Mouse (Mus musculus): Measurements from ENCODE around the gene Gm10490.
"Not testable (repeated sequence)": the region's sequence is repeated elsewhere in the genome, so short reads cannot be mapped to it uniquely, and the experiment has no call there.

The Gm10490 gene

DNA sequence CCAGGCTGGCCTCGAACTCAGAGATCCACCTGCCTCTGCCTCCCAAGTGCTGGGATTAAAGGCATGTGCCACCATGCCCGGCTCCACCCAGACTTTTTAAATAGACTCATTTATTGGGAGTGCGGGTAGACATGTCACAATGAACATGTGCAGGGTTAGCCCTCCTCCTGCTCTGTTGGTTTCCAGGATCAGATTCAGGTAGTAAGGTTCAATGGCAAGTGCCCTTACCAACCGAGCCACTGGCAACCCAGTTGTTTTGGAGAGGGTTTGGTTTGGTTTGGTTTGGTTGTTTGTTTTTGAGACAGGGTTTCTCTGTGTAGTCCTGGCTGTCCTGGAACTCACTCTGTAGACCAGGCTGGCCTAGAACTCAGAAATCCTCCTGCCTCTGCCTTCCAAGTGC is at the start of gene Gm10490:
Gm10490 (plus strand) TSS at position 301 of the 400 bp plus-strand sequence.
- DNase-seq (ENCODE audit: low spot score in 2 of 2) = not testable (repeated sequence)

DNA sequence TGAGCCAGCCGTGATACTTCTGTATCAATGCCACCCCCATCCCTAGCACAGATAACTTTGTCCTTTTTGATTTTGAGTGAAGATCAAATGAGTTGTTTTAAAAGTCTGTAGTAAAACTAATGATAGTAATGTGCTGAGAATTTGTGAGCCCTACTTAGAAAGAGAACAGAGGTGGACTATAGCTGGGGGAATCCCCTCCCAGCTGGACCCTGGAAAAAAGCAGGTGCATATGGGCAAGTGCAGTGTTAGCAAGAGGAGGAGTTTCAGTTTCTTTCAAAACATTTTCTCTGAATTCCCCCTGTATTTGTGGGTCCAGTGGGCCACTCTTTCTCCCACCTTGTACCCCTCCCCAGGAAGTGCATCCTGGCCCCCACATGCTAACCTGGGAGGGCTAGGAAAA is 46.2 kb upstream of the Gm10490 start:
- no peak for DNase-seq (ENCODE audit: low spot score in 2 of 2)

DNA sequence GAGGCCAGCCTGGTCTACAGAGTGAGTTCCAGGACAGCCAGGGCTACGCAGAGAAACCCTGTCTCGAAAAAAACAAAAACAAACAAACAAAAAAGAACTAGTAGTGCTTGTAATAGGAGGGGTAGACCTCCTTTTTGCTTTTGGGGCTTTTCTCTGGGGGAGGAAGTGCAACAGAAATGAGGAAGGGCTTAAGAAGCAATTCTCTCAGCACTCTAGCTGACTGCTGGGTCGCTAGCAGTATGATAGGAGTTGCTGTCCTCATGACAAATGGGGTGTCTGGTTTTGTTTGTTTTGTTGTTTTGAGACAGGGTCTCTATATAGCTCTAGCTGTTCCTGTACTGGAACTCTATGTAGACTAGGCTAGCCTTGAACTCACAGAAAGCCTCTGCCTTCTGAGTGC is 44.8 kb upstream of the Gm10490 start:
- DNase-seq (ENCODE audit: low spot score in 2 of 2) = no peak

DNA sequence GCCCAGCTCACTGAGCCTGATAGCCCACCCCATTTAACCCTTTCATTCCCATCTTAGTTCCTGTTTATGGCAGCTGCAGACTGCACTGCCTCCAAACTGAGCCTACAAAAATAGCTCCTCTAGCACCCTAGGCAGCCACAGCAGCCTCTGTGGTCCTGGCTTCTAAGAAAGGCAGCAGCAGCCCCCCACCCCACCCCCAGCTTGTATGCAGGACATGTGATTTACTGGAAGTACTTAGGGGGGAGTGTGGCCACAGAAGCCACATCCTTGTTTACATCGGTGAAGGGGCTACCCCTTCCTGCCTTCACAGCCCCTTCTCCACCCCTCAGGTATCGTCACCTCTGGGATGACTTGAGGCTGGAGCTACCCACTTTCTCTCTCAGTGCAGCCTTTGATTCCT is 44.0 kb upstream of the Gm10490 start:
- no peak for DNase-seq (ENCODE audit: low spot score in 2 of 2)

DNA sequence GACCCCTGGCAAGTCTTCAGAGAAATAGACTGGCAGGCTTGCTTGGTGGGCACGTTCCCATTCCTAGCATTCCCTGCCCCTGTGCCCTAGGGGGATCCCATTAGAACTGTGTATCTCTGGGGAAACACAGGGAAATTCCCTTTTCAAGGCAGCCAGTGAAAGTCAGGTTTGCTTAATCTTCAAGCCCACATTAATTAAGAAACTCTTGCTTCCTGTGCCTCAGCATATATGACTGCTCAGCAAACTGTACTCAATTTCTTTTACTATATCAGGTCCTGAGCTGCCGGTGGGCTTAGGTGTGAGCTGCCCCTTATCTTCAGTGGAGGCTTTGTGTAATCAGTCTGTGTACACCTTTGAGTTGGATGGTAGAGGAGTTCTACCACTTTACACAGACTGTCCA is 43.6 kb upstream of the Gm10490 start:
- no peak for DNase-seq (ENCODE audit: low spot score in 2 of 2)

DNA sequence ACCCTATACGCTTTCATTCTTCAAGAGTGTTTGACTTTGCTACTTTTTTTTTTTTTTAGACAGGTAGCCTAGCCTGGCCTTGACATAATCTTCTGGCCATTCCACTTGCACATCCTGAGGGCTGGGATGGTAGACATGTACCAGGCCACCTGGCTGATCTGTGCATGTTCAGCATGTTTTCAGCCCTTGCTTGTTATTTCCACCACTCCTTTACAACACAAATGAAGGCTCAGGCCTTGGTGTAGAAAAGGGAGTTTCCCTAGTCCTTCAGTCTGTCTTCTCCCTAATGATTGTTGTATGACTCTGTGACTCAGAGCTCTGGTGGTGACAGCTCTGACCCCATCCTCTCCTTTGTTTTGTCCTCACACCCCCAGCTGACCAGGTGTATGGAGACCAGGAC is 42.2 kb upstream of the Gm10490 start:
- no peak for DNase-seq (ENCODE audit: low spot score in 2 of 2)

DNA sequence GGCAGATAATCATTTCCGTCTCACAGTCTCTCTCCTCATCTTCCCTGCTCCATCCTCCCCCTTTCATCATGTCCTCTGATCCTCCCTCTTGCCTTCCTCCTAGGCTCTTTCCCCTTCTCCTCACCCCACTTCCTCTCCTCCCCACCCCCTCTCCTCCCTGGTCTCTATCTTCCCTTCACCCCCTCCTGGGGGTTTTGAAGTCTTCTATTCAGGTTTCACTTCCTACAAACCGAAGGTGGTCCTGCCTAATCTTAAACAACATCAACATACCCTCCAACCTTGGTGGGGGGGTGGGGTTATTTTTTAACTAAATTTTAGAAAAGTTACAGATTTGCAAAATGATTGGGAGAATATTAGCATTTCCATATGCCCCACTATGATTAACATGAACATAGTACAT is 40.8 kb upstream of the Gm10490 start:
- no peak for DNase-seq (ENCODE audit: low spot score in 2 of 2)

DNA sequence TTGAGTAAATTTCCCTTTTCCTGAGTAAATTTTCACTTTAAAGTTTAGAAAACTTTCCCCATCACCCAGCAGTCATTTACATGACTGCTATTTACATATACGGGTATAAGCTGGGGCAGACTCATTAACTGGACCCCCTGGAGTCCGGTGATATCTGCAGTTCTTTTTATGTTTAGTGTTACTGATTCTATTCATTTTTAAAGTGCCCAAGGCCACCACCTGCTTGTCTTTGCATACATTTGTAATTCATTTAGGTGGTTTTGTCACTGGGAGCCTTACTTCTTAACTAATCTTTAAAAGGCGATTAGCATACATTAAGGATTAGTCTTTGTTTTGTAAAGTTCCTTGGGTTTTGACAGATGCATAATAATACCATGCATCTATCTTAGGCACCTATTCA is 39.5 kb upstream of the Gm10490 start:
- no peak for DNase-seq (ENCODE audit: low spot score in 2 of 2)

DNA sequence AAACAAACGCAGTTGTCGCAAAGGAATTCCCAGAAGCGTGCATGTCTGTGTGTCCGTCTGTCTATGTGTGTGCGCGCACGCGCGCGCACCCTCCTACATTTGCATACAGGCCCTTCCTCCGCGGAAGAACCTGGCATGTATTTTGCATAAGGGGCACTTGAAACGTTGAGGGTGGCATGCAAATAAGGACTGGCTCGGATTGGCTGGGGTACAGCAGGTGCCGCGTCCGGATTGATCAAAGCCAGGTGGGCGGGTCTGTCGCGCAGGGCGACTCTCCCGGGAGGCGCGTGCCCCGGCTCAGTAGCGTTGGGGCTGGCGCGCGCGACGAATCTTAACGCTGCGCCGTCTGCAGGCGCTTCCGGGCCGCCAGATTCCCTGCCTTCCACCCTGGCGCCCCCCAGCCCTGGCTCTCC is 31.3 kb upstream of the Gm10490 start, which contains the start of gene Pim2:
Pim2 (plus strand) TSS at position 256 of the 413 bp plus-strand sequence.
- DNase-seq (ENCODE audit: low spot score in 2 of 2) = peak; percentile 69 to 75

DNA sequence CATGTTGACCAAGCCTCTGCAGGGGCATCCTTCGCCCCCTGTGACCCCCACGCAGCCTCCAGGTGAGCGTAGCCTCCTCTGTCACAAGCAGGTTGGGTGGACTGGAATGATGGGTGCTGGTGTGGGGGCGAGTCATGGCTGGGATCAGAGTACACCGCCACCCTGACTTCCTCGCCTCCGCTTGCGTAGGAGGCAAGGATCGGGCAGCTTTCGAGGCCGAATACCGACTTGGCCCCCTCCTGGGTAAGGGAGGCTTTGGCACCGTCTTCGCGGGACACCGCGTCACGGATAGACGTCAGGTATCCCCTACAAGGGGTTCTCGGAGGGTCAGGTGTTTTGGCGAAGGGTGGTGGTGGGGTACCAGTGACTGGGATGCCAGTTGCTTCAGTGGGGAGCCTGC is 30.8 kb upstream of the Gm10490 start:
- DNase-seq (ENCODE audit: low spot score in 2 of 2) = peak in 1 of 2 experiments; percentile 4

DNA sequence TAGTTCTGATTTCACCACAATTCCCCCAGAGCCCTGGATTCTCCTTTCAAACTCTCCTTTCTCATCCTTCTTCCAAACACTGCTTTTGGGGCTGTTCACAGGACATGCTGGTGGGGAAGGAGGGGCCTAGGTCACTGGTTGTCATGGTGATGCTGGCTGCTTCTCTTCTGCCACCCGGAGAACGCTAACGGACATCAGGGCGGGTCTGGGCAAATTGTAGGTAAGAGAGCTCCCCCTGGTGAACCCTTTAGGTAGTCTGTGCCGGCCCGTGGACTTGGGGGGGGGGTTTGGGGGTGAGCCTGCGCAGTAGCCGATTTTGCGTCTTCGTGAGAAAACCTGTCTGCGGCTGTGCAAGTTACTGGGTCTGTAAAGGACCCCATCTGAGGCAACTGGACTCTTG is 29.5 kb upstream of the Gm10490 start:
- DNase-seq (ENCODE audit: low spot score in 2 of 2) = peak; percentile 51 to 57

DNA sequence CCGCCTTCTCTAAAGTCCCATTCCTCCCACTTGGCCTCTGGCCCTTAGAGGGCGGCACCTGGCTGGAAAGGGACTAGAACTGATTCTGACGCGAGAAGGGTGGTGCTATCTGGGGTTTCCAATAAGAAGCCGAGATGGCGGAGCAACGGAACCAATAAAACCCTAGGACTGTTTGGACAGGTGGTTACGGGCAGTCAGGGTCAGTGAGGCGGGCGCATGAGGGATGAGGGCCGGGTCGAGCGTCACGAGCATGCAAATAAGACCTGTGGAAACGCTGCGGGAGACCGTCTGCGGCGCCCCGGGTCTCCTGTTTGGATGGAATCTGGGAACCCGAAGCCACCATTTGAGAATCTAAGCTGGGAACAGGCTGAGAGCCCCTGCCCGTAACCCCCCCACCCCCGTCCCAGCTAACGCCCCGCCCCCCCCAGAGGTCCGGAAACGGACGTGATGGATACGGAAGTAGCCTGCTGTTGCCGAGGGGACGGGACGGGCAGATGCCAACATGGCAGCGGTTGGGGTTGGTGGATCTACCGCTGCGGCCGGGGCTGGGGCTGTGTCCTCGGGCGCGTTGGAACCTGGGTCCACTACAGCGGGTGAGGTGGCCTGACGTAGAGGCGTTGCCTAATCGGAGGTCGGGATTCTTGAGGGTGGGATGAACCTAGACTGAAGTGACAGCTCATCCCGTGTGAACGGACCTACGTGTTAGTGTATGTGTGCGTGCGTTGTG is 25.3 kb upstream of the Gm10490 start, which contains the start of gene Slc35a2:
Slc35a2 (plus strand) TSS at position 188 of the 727 bp plus-strand sequence.
- DNase-seq (ENCODE audit: low spot score in 2 of 2) = peak; percentile 92 to 94

DNA sequence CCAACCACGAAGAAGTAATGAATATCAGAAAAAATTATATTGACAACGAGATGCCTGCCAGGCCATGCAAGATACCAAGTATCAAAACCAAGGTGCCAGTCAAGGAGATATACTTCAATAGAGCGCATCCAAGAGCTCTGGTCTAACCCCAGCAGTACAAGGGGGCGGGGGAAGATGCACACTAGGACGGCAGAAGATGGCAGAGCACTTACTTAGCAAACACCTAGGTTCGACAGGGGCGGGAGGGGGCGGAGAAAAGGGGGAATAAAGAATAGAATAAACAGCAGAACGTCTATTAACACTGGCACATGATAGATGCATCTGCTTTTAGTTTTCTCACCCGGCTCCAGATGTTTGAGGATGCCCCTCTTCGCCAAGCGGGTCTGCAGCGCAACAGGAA is 11.1 kb upstream of the Gm10490 start:
- no peak for DNase-seq (ENCODE audit: low spot score in 2 of 2)

DNA sequence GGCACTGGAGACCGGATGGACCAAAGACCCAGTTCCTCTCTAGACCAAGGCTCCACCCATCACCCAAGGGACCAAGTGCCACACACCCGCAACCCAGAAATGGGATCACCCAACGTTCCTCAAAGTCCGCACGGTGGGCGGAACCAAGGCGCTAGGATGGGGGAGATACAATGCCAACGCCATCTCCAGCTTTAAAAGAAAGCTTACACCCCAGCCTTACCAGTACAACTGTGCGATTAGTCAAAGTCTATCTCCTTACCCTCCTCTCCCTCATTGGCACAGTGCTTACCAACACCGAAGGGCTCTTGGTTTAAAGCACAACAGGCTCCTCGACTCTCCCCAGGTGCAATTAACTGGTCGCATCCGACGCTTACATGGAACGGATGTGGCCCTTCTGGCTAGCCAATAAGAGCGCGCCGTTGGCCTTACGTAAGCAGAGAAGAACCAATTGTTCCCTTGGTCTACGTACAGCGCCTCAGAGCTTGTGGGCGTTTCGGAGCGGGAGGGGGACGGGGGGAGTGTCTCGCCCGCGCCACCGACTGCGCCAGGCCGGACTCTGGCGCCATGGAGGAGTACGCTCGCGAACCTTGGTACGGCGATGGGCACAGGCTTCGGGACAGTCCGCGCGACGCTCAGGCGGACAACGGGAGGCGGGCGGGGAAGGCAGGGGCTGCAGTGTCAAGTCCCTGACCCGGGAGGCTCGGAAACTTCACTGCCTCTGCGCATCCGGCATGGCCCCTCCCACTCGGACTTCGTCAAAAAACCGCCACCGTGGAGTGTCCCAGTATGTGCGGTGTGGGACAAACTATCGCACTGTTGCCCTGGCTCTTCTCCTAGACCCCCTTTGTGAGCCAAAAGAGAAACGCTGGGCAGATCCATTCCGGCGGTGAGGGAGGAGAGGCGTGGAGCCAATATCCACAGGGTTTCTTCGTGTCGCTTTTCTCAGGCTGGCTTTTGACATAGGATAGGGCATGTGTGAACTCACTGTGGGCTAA is 10.2 kb upstream of the Gm10490 start, which contains the start of the genes Pqbp1 and Timm17b:
Pqbp1 (minus strand) TSS at position 390 of the 995 bp plus-strand sequence.
Timm17b (plus strand) TSS at position 478 of the 995 bp plus-strand sequence.
- DNase-seq (ENCODE audit: low spot score in 2 of 2) = peak; percentile 90 to 93

DNA sequence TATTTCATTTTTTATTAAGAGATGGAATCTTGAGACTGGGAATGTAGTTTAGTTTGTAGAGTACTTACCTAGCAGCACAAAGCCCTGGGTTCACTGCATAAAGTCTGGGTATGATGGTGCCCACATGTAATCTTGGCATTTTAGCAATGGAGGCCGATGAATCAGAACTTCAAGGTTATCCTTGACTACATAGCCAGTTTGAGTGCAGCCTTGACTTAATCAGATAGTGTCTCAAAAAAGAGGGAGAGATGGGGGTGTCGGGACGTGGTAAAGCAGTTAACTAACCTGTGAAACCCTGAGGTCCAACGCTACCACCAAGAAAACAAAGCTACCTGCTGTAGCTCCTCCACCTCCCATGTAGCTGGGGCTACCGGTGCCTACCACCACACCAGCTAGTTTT is 4.9 kb upstream of the Gm10490 start:
- DNase-seq (ENCODE audit: low spot score in 2 of 2) = no peak

DNA sequence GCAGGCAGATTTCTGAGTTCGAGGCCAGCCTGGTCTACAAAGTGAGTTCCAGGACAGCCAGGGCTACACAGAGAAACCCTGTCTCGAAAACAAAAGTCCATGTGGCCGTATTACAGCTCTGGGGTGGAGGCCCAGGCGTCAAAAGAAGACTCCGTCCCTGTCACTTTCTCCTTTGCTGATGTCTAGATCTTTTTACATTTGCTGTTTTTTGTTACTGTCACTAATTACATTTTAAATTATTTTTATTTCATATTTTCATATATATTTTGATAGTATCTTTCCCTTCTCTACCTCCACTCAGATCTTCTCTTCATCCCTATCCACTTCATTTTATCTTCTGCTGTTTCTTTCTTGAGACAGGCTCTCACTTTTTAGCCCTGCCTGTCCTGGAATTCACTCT is 1.6 kb upstream of the Gm10490 start, which contains the start of gene Gm10491:
Gm10491 (minus strand) TSS at position 101 of the 400 bp plus-strand sequence.
- DNase-seq (ENCODE audit: low spot score in 2 of 2) = no peak

DNA sequence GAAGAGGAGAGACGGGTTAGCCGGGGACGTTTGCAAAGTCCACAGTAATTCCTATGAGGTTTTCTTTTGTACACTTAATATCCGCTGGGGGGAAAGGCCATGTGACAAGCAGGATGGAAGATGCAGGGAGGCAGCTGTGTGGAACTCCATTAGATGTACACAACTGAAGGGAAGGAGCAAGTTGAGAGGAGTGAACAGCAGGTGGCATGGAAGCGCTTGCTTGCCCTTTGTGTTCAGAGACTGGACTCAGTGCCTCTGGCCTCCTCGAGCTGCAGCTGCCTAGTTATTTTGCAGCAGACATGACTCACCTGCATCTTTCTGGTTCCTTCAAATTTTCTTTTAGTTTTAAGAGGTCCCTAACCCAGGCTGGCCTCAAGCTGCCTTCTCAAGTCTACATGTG is 1.1 kb downstream of the Gm10490 start:
- no peak for DNase-seq (ENCODE audit: low spot score in 2 of 2)

DNA sequence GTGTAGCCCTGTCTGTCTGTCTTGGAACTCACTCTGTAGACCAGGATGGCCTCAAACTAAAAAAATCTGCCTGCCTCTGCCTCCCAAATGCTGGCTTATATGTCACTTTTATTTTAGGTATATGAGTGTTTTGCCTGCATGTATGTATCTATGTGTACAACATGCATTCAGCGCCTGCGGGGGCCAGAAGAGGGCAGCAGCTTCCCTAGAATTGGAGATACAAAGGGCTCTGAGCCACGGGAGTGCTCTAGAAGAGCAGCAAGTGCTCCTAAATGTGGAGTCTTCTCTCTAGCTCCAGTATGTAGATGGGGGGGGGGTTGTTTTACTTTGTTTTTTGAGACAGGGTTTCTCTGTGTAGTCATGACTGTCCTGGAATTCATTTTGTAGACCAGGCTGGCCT is 6.3 kb downstream of the Gm10490 start:
- DNase-seq (ENCODE audit: low spot score in 2 of 2) = peak in 1 of 2 experiments; percentile 12

DNA sequence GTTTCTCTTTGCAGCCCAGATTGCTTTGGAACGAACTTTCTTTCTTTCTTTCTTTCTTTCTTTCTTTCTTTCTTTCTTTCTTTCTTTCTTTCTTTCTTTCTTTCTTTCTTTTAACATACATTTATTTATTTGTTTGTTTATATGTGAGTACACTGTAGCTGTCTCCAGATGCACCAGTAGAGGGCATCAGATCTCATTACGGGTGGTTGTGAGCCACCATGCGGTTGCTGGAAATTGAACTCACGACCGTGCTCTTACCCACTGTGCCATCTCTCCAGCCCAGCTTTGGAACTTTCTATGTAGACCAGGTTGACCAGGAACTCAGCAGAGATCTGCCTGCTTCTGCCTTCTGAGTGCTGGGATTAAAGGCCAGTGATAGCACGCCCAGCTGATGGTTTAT is 8.6 kb downstream of the Gm10490 start:
- DNase-seq (ENCODE audit: low spot score in 2 of 2) = not testable (repeated sequence)

DNA sequence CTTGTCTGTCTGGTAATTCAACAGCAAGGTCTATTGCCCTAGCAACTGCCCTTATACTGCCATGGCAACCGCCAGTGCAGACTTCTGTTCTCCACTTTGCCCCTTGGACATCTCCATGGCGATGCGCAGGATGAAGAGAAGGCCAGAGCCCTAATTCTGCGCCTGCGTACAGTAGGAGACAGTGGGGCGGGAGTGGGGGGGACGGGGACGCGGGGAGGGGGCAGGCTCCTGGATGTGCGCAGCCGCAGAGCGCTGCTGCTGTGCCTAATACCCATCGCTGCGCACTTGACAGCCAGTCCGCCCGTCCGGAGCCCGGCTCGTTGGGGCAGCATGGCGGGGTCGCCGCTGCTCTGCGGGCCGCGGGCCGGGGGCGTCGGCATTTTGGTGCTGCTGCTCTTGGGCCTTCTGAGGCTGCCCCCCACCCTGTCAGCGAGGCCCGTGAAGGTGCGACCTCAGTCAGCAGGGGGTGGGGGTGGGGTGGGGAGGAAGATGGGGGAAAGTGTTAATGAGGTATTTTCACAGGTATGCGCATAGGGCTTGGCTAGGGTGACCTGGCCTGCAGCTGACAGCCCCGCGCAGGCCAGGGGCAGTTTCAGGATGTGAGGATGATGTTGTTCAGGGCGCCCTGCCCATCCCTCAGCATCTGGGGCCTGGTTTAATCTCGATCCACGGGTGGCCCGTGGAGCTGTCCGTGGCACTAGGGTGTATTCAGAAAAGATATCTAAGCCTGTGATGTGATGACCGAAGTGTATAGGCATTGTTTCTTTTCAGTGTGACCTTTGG is 10.4 kb downstream of the Gm10490 start, which contains the start of gene Pcsk1n:
Pcsk1n (plus strand) TSS at position 222 of the 783 bp plus-strand sequence.
- no peak for DNase-seq (ENCODE audit: low spot score in 2 of 2)

DNA sequence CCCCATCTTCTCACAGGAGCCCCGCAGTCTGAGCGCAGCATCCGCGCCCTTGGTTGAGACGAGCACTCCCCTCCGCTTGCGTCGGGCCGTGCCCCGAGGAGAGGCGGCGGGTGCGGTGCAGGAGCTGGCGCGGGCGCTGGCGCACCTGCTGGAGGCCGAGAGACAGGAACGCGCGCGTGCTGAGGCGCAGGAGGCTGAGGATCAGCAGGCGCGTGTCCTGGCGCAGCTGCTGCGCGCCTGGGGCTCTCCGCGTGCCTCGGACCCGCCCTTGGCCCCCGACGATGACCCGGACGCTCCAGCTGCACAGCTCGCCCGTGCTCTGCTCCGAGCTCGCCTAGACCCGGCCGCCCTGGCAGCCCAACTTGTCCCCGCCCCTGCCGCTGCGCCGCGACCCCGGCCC is 12.7 kb downstream of the Gm10490 start:
- no peak for DNase-seq (ENCODE audit: low spot score in 2 of 2)
